Mouse (Mus musculus) heart, adult 18-20 months (tissue): ENCODE measurements at regions not wholly inside any gene's neighbourhood (a gene's known extent, or its start where the extent isn't known, plus 50 kb on each side); places are given as distances from the start of the nearest gene placed in this dataset.
A peak's percentile ranks its signal among the peaks of the same experiment; 100 is the strongest.

Experiments used
- DNase-seq, 2 experiments: peaks; one replicate each; pipeline ENCODE4 v3.0.0; 2021 to 2022; ENCODE audit warnings: mixed read lengths in 1 of 2

DNA sequence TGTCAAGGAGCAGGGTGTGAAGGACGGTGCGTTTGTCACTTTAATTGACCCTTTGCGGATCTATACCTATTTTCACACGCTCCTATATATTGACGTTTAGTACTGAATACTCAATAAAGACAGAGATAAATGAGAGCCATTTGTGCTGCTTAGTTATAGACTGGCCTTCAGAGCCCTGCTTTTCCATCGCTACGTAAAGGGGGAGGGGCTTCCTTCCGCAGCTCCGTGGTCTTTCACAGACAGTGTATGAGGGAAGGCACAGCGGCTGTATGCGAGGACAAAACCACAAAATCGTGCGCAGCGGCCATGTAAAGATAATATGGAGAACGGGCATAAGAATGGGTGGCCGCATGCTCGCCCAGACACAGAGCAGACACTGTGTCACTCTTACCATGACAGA lies 58.4 kb upstream of the Pced1b start:
- DNase-seq: no peak

DNA sequence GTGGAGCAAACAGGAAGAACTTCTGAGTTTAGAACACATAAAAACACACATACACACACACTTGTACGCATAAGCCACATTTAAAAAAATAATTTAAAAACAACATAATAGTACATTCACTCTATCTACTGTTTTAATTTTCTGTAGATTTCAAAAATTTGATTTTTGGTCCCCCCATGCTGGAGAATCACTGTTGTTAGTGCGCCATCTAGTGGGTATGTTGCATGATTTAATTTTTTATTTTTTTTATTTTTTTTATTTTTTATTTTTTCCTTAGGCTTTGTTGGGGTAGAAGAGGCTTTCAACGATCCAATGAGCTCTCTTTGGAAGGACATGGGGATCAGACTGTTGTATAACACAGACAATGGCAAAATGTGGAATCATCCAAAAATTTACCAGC lies 59.1 kb upstream of the Pced1b start:
- no peak for DNase-seq

DNA sequence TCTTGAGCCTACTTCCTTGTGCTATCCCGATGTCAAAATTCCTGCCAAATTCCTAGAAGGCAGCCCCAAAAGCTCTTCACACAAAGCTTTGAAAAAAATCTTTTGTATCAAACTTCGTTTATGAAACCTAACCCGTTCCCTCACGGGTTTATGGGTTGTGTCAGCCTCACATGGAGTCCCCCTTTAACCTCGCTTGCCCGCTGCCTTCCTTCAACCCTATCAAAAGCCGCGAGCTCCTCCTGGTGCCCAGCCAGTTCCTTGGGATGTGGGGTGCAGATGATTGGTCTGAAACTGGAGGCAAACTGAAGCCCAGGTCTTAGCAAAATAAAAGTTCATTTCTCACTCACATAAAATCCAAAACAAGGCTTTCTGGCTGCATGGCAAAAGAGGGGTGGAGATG lies 60.9 kb upstream of the Pced1b start:
- no peak for DNase-seq

DNA sequence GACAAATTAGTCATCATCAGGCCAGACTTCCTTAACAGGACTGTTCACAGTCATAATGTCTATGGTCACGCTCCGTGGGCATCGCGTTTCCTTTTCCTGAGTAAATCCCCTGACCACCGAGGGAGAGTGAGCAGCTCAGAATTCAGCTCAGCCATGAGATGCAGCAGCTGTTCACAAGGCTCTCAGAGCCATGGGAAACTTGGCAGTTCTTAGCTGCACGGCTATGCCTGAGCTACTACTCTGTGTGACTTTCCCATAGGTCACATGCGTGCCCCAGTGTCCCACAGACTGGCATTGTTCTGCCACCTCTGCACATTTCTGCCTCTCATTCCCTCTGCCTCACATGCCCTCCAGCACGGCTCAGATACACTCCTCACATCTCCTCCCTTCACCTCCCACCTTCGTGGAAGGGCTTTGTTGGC lies 64.3 kb upstream of the Pced1b start:
- DNase-seq: peak; percentile 37 to 45

DNA sequence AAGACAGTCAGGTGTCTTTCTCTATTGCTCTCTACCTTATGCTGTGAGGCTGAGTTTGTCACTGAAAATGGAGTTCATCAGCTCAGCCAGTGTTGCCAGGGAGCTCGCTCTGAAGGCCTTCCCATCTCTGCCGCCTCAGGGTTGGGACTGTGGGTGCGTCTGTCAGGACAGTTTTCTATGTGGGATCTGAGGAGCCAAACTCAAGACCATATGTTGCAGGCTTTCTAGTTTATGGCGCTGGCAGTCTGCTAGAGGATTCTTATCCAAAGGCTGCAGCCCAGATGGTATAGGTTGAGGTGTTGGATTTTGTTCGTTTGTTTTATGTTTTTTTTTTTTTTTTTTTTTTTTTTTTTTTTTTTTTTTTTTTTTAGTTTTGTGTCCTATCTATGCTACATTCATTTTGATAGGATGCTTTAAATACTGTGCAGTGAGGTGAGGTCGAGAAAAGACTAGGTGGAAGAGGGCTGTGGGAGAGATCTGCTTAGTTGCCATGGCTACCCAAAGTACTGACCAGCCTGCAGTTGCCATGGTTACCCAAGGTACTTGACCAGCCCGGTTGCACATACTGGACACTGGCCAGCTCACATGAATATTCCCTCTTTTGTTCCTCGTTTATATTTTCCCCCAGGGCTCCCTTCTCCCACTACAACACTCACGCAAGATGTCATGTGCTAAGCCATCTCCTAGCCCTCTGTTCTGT lies 65.8 kb upstream of the Pced1b start:
- no peak for DNase-seq

DNA sequence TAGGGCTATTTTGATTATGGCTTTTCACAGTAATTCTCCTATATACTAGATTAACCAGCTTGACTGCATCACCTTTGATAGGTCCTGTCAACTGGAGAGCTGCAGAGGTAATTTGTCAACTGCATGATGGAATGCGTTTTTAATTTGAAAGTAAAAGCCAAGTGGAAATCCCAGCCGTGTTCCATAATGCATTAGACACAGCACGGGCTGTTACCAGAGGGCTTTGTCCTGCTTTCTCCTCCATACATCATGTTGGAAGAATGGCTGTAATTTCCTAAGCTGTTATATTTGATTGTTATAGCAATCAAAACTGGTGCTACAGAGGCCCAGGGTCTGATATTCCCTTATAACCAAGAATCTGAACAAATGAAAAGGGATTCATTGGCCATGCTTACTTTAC lies 68.6 kb upstream of the Pced1b start:
- no peak for DNase-seq

DNA sequence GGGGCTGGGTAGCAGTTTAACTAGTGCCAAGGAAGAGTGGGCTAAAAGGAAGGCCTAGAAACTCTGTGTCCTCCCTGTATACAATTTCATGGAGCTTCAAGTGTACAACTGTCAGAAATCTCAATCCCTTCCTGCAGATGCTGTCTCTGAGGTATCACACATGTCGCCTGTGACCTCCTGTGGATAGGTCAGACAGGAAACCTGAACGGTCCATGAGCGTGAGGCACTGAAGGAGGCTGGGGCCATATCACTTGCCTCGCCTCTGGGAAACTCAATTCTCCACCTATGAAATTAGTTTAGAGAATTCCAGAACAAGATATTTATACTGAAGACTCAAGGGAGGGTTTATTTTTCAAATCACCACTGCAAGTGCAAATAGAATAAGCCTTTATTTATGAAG lies 69.1 kb upstream of the Pced1b start:
- no peak for DNase-seq

DNA sequence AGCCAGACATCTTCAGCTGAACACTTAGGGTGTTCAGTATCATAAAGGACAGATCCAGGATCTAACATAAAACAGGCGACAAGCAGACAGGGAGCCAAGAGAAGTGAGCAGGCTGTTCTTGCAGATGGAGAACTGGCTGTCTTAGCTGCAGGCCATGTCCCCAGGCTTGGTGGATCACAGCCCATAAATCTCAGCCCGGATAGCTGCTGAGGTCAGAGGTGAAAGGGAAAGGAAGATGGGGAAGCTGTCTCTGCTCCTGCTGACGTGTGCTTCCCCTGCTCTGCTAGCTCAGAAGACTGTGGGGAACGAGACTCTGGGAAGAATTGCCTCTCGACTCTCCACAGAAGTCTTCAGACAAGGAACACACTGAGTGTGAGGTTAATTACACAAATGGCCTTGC lies 71.9 kb upstream of the Pced1b start:
- no peak for DNase-seq

DNA sequence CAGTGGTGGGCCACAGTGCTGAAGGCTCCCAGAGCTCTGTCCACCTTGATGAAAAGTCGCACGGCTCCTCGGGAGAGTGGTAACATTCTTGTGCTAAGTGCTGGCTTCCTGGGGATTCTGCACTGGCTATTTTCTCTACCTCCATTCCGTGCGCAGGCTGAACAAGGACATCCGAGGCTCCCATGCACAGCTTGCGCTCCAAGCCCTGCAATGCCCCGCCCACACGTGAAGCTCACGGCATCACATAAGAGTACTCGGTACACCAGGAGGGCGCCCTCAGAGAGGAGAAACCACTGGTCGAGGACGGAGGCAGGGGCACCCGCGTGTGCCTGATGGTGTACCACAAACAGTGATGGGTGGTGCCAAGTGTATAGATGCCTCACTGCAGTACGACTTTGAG lies 73.7 kb upstream of the Pced1b start:
- DNase-seq: no peak

DNA sequence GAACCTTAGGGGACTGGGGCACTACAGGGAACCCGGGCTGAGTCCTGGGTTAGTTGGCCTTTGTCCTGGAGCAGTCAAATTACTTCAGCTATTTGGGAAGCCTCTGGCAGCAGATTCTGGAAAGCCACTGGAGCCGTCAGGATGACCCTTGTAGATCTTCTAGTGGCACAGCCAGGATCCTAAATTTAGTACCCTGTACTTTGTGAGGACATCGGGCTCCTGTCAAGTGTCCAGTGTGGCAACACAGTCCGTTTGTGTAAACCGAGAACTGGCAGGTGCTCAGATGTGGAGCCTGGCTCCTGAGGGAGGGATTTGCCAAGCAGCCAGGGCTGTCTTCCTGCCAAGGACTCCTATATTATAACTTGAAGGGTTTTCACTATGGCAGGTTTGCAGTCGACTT lies 76.8 kb upstream of the Pced1b start:
- peak; percentile 77 to 88 for DNase-seq

DNA sequence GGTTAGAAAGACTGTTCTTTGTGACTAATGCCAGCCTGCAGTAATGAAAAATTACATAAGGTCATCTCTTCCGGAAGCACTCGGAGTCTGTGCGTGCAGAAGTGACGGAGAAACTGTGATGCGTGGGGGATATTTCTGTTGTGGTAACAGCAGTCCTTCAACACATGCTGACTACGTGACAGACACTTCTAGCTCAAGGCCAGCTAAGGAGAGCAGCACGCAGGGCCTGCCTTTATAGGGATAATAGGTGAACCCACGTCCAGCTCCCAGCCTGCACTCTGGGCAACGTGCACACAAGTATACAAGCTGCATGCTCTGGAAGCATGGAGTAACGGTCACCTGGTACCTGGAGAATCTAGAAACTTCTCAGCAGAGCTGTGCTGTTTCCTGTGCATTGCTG lies 77.5 kb upstream of the Pced1b start:
- peak; percentile 6 to 14 for DNase-seq

DNA sequence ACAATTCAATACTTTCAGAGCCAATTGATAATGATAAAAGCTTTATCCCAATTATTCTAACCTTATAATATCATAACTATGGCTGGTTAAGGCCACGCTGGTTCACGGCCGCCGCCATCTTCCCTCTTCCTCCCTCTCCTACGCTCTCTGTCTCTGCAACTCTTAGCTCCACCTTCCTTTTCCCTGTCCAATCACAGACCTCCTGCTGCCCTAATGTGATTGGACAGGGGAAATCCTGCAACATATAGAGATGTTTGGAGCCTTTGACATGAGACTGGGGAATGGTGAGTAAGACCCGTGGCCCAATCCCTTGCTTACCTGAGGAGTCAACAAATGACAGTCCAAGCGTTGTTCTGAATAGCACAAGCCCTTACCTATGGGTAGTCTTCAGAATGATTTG lies 79.8 kb upstream of the Pced1b start:
- no peak for DNase-seq

DNA sequence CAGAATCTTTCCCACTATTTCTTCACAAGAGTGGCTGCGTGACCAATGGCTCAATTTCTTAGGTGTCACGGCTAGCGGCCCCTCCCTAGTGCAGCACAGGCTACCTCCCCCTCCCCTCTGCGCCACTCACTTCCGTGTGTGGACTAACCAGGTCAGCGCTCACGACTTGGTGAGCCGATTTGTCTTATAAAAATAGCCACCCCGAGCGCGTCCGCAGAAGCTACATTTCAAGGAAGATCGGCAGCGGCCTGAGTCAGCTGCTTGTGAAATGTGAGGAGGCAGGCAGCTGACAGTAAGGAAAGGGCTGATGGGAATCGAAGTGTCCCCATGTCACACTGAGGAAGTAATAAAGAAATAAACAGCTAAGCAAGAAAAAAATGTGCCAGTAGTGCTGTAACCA lies 82.3 kb upstream of the Pced1b start:
- peak in 1 of 2 experiments; percentile 14 for DNase-seq

DNA sequence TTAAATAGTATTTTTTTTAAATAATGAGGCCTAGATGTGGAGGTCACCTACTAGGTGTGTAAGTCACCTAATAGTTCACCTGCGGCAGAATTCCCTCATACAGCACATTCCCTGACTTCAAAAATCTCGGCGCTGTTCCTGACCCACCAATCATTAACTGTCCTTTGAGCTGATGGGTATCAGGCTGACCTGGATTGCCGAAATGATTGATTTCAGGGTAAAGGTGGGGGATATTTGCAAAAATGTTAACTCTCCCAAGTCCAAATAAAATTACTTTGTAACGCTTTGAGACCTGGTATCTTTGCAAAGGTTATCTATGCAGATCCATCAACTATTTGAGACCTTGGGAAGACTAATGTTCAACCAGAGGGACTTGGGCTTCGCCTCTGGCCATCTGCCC lies 82.9 kb upstream of the Pced1b start:
- no peak for DNase-seq

DNA sequence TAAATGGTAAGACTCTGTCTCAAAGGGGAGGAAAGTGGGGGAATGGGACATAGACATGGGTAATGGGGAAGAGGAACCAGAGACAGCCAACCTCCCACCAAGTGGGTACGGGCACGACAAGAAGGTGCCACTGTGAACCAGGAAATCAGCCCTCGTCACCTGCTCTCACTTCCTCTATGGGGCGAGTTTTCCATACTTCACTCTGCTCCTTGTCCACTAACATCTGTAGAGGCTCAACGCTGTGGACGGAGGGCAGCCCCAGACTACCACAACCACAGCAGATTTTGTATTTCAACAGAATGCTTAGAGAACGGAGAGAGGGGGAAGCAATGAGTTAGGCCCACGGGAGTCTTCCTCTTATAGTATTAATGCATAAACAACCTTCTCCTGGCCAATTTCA lies 83.8 kb upstream of the Pced1b start:
- no peak for DNase-seq

DNA sequence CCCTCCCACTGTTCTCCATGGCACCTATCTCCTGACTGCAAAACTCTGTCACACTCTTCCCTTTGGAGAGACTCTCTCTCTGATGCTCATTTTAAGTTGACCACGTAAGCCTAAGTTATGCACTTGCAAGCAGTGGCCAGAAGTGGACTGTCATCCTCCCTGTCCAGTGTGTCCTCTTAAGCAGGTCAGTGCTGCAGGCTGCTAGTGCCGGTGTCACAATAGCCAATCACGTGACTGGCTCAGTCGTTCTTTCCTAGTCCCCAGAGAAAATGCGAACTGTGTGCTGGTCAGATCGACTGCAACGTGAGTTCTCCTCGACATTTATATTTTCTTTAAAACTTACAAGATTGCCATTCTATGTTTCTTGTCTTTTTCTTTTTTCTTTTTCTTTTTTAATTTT lies 84.6 kb upstream of the Pced1b start:
- DNase-seq: no peak

DNA sequence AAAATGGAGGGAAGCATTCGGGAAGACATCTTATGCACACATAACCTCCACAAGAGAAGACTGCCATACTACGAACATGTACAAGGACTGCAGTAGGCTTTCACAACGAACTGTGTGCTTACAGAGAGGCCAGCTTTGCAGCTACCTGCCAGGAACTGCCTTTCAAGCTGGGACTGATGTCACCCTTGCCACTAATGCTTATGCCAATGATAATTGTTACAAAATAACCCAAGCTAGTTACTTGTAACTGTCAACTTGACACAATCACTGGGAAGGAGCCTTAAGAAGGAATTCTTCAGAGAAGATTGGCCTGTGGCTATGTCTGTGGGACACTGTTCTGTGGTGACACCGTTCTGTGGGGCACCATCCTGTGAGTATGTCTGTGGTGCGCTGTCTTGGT lies 85.4 kb upstream of the Pced1b start:
- DNase-seq: no peak

DNA sequence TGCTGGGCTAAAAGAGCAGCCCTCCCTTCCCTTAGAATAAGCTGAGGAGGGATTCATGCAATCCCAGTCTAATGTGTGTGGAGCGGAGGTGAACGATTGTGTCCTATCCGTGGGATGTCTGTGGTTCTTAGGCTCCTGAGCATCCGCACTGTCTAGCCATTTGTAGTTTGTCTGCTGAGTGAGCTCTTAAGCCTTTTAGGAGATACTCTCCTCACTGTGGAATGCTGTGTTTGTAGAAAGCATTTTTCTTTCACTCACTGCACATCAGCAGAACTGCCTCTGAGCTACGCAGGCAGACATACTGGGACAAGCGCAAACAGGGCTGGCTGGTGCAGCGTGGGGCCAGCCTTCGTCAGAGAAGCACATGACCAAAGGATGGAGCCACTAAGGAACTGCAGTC lies 94.6 kb upstream of the Pced1b start:
- DNase-seq: no peak

DNA sequence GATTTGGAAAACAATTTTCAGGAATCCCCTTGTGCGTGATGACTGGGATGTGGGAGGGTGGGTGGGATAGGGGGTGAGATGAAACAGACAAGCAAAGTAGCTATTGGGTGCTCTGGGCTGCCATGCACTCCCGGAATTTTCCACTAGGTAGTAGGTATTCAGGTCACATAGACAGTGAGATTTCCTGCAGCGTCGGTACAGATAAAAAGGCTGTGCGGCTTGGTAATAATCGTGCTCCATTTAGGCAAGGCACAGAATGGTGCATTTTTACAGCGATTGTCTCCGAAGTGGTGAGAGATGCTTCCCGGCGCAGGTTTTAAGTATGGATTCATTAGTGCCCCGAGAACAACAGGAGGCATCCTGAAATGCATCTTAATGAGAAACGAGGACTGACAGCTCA lies 95.1 kb upstream of the Pced1b start:
- no peak for DNase-seq

DNA sequence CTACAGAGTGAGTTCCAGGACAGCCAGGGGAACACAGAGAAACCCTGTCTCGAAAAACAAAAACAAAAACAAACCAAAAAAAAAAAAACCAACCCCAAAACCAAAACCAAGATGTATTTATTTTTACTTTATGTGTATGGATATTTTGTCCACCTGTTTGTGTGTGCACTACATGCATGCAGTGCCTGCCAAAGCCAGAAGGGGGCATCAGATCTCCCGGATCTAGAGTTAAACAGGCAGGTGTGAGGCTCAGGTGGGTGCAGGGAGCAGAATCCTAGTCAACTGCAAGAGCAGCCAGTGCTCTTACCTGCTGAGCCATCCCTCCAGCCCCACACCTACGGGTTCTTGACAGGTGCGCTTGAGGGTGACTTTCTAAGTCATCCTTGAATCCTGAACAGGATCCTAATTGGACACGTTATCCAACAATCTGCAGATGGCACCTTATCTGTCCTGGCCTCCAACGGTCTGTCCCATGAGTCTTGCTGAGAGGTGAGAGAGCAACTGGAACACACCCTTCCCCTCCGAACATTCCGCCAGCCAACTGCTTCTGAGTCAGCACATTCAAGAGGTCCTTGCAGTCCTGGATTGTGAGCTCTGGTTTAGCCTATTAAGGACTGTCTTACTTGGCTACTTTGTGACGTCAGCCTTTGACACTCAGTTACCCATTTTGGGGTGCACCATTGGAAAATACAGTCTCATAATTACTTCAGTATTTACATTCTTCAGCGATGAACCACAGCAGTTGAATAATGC lies 95.4 kb upstream of the Slc38a4 start:
- no peak for DNase-seq

DNA sequence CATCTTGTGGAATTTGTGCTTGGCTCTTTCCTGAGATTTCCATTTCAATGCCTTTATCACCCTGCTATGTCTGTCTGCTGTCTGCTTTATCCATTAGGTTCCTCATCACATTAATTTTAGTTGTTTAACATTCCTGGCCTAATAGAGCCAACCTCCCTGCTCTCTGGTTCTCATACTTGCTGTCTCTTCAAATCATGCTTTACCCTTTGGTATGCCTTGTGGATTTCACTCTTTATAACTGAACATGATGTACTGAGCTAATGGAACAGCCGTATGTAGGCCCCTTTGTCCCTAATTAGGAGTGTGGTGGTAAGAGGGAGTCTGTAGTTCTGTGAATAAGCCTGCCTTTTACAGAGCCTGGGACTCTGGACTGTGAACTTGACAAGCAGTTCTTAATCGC lies 86.2 kb upstream of the Slc38a4 start:
- no peak for DNase-seq

DNA sequence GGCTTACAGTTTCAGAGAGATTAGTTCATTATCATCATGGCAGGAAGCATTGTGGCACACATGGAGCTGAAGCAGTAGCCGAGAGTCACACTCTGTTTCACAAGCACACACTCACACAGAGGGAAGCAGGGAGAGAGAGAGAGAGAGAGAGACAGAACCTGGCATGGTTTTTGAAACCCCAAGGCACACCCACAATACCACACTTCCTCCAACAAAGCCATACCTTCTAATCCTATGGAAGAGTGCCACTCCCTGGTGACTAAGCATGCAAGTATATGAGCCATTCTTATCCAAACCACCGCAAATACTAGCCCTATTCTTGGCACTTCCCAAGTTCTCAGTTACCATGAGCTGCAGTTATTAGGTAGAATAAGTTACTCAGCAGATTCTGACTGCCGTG lies 82.5 kb upstream of the Slc38a4 start:
- DNase-seq: no peak

DNA sequence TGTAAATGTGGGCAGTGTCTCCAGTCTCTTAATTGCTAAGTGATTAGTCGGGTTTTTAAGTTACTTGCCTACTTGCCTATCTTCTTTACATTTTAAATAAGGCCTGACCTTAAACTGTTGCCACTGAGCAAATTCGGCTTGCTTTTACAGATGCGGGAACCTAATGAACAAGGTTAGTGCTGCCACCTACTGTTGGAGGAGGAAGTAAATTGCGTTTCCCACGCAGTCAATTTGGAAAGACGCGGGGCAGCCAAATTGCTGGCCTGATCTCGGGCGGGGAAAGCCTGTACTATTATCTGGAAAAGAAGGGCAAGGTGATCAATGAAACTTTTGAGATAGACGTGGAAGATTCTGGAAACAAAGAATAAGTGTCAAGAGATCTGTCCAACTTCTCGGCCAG lies 79.5 kb upstream of the Slc38a4 start:
- DNase-seq: peak; percentile 56 to 77

DNA sequence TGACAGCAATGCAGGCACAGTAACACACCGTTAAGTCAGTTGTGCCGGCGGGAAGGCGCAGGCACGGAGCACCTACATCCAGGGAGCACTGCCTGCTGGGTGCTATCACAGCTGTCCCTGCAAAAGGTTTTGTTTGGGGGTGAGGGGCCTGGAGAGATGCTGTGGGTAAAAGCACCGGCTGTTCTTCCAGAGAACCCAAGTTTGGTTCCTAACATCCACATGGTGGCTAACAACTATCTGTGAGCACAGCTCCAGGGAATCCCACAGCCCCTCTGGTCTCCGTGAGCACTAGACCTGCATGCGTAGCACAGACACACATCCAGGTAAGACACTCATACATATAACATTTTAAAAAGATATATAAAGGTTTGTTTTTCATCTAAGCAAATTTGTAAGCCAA lies 72.0 kb upstream of the Slc38a4 start:
- DNase-seq: no peak
